Comparison of ENCODE assay signal across 21 mouse cellular contexts in genomic region chr8:4608896-4609295, GRCm38 (mm10). TPM values are rescaled to one million over a fixed set of nuclear protein-coding genes. Genes with fewer than 3 reads are reported as not detected.
DNase-seq lines count a peak whose midpoint lies in the region; ATAC-seq and TF ChIP-seq lines count a peak whose summit lies in the region.
"Had no signal": no experiment of that assay in that cellular context is flagged by ENCODE, and none has a peak within 500 bp of the region (broad histone marks: within the 10 kb centered on the region; RNA-seq: fewer than 3 reads in every experiment).

No protein-coding gene starts in this region.

- no peak overlapping the region for H3K9ac ChIP-seq in embryonic facial prominence, embryonic 14.5 days (ENCODE audit: low read depth, low read length)
- no peak overlapping the region for H3K9ac ChIP-seq in lung, embryonic 14.5 days
- H3K9ac ChIP-seq: embryonic facial prominence, embryonic 15.5 days; forebrain, embryonic 15.5 days; hindbrain, embryonic 13.5 days had no signal

- no peaks in the 10 kb centered on the region for H3K9me3 ChIP-seq in embryonic facial prominence, embryonic 14.5 days (ENCODE audit: control insufficient read depth, low read length)
- H3K9me3 ChIP-seq in embryonic facial prominence, embryonic 10.5 days = no peaks in the 10 kb centered on the region
- H3K9me3 ChIP-seq in lung, embryonic 14.5 days (ENCODE audit: low read depth, low read length) = no peaks in the 10 kb centered on the region
- H3K9me3 ChIP-seq: embryonic facial prominence, embryonic 15.5 days; forebrain, embryonic 15.5 days; heart, embryonic 10.5 days; hindbrain, embryonic 13.5 days had no signal

- no peak overlapping the region for H3K4me2 ChIP-seq in embryonic facial prominence, embryonic 14.5 days (ENCODE audit: low read depth, low read length)
- H3K4me2 ChIP-seq in lung, embryonic 14.5 days = no peak overlapping the region
- H3K4me2 ChIP-seq: embryonic facial prominence, embryonic 15.5 days; forebrain, embryonic 15.5 days; hindbrain, embryonic 13.5 days had no signal

- H3K36me3 ChIP-seq in embryonic facial prominence, embryonic 14.5 days (ENCODE audit: control insufficient read depth, insufficient read depth, low read length) = no peaks in the 10 kb centered on the region
- no peaks in the 10 kb centered on the region for H3K36me3 ChIP-seq in embryonic facial prominence, embryonic 10.5 days (replicated peaks)
- H3K36me3 ChIP-seq in lung, embryonic 14.5 days (ENCODE audit: insufficient read depth) = no peaks in the 10 kb centered on the region
- H3K36me3 ChIP-seq: embryonic facial prominence, embryonic 15.5 days; forebrain, embryonic 15.5 days; heart, embryonic 10.5 days; hindbrain, embryonic 13.5 days had no signal

- DNase-seq in embryonic facial prominence, embryonic 14.5 days (ENCODE audit: low spot score) = peak; percentile 66
- no peak for DNase-seq in embryonic facial prominence, embryonic 10.5 days (ENCODE audit: low spot score)
- peak; percentile 53 for DNase-seq in lung, embryonic 14.5 days
- no peak for DNase-seq in lung, postnatal 10 days
- DNase-seq in CD4-positive helper T cell, adult 2 months (ENCODE audit: low read depth, low spot score) = peak; percentile 63
- no peak for DNase-seq in thymus, postnatal 0 days (ENCODE audit: low spot score)
- no peak for DNase-seq in embryo, embryonic 10 days (ENCODE audit: low spot score)
- DNase-seq: adrenal gland, postnatal 14 days; cerebellum, adult 11-12 months; cerebellum, adult 9-10 months; cerebellum, postnatal 25 days; gastrocnemius, postnatal 36 days; heart, adult 18-20 months; heart, postnatal 10 days had no signal

- no peak for TF ChIP-seq CTCF in lung, embryonic 14.5 days (IDR thresholded peaks at IDR 0.05; ENCODE audit: low read depth)

- H3K4me3 ChIP-seq in embryonic facial prominence, embryonic 14.5 days (ENCODE audit: low read depth, low read length) = no peak overlapping the region
- H3K4me3 ChIP-seq in embryonic facial prominence, embryonic 10.5 days = no peak overlapping the region
- H3K4me3 ChIP-seq in lung, embryonic 14.5 days (ENCODE audit: low read depth, low read length) = no peak overlapping the region
- H3K4me3 ChIP-seq: embryonic facial prominence, embryonic 15.5 days; forebrain, embryonic 15.5 days; heart, embryonic 10.5 days; hindbrain, embryonic 13.5 days had no signal

- 77% methylated on average over 7 of the region's 7 CpGs for WGBS in embryonic facial prominence, embryonic 14.5 days
- 95% methylated on average over 7 of the region's 7 CpGs for WGBS in embryonic facial prominence, embryonic 10.5 days
- 61% methylated on average over 7 of the region's 7 CpGs for WGBS in lung, embryonic 14.5 days

- H3K27ac ChIP-seq in embryonic facial prominence, embryonic 14.5 days (replicated peaks; ENCODE audit: low read depth, low read length) = no peak overlapping the region
- no peak overlapping the region for H3K27ac ChIP-seq in embryonic facial prominence, embryonic 10.5 days (replicated peaks)
- no peak overlapping the region for H3K27ac ChIP-seq in lung, embryonic 14.5 days (ENCODE audit: low read depth)
- H3K27ac ChIP-seq: embryonic facial prominence, embryonic 15.5 days; forebrain, embryonic 15.5 days; heart, embryonic 10.5 days; hindbrain, embryonic 13.5 days; hindbrain, postnatal 0 days had no signal

- H3K4me1 ChIP-seq in embryonic facial prominence, embryonic 14.5 days (ENCODE audit: control insufficient read depth, insufficient read depth, low read length) = 0 out of 2 replicates have a peak, but pooled peaks cover 4% of the 10 kb centered on the region
- peaks cover 4% of the 10 kb centered on the region for H3K4me1 ChIP-seq in embryonic facial prominence, embryonic 10.5 days
- H3K4me1 ChIP-seq in lung, embryonic 14.5 days (ENCODE audit: insufficient read depth) = no peaks in the 10 kb centered on the region

- H3K27me3 ChIP-seq in embryonic facial prominence, embryonic 14.5 days (replicated peaks; ENCODE audit: control insufficient read depth, insufficient read depth, low read length) = no peaks in the 10 kb centered on the region
- H3K27me3 ChIP-seq in embryonic facial prominence, embryonic 10.5 days (replicated peaks; ENCODE audit: low read depth, poor library complexity, severe bottlenecking) = no peaks in the 10 kb centered on the region
- H3K27me3 ChIP-seq in lung, embryonic 14.5 days (ENCODE audit: insufficient read depth, low read length) = no peaks in the 10 kb centered on the region
- H3K27me3 ChIP-seq: embryonic facial prominence, embryonic 15.5 days; forebrain, embryonic 15.5 days; hindbrain, embryonic 13.5 days; Patski had no signal

- no peak for ATAC-seq in embryonic facial prominence, embryonic 14.5 days (ENCODE audit: low read depth)
- 0 out of 2 replicates have a peak, but pooled peaks have one; percentile 1 for ATAC-seq in lung, embryonic 14.5 days (ENCODE audit: insufficient read depth)
- ATAC-seq: activated CD4-positive, CD25-positive, alpha-beta regulatory T cell, adult 4 months; forebrain, embryonic 15.5 days; hindbrain, postnatal 0 days; Patski had no signal

RNA-seq across cellular contexts. Expression of gene Zfp958, which starts 4.1 kb away (rescaled TPM):
- polyA plus RNA-seq in embryonic facial prominence, embryonic 14.5 days (2014; fragmentation: Nextera tagmentation; extraction: Ambion mirVana) = 14.9 and 16.5 TPM in 2 replicates
- polyA plus RNA-seq in embryonic facial prominence, embryonic 10.5 days (2016; fragmentation: Nextera tagmentation; extraction: Ambion mirVana) = 12.6 and 14.6 TPM in 2 replicates
- polyA plus RNA-seq in lung, embryonic 14.5 days (2014; fragmentation: Nextera tagmentation; extraction: Ambion mirVana) = 14.2 and 15.0 TPM in 2 replicates
- polyA plus RNA-seq in thymus, postnatal 0 days (2015; fragmentation: Nextera tagmentation; extraction: Ambion mirVana) = 13.7 and 14.3 TPM in 2 replicates

Comparison
In these comparisons a context has a peak if more than half of its experiments do, and no peak if none do; other contexts are left out.
1. DNase-seq: peak in embryonic facial prominence, embryonic 14.5 days (single experiment), lung, embryonic 14.5 days (single experiment) and CD4-positive helper T cell, adult 2 months (single experiment); none in embryonic facial prominence, embryonic 10.5 days (single experiment), lung, postnatal 10 days (single experiment), thymus, postnatal 0 days (single experiment) and embryo, embryonic 10 days (single experiment).